Mouse (Mus musculus): ENCODE results near the gene Mob1b.

DNA sequence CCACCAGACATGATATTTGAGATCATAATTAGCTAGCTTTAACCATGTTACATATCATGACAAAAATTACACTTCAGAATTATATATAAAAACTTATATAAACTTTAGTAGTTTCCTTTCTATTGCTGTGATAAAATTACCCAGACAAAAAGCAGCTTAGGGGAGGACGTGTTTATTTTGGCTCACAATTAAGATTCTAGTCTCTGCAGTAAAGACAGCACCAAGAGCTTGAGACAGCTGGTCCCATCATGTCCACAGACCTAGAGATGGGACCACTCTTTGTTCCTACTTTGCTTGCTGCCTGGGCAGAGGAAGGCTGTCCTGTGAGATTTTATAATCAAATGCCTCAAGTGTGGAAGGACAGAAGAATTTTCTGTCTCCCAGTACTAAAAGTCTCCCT lies 64.4 kb downstream of the Mob1b start:
- TF ChIP-seq CTCF (IDR thresholded peaks at IDR 0.05; ENCODE audit: borderline replicate concordance, insufficient read depth, low read length): no peak
- no peak for TF ChIP-seq POLR2A (IDR thresholded peaks at IDR 0.05; ENCODE audit: low read depth, low read length)
